Mouse (Mus musculus) left cerebral cortex, adult 2 months (tissue): ENCODE measurements around the gene Mfap4. TPM values are rescaled to one million over a fixed set of nuclear protein-coding genes. Genes with fewer than 3 reads are reported as not detected.
A peak's percentile ranks its signal among the peaks of the same experiment; 100 is the strongest.

Experiments used
- DNase-seq, 2 experiments: peaks; one replicate each; pipeline ENCODE4 v3.0.0; 2021 to 2022; ENCODE audit warnings: low spot score in 2 of 2, mixed read lengths in 1 of 2; ENCODE audit errors: extremely low spot score in 1 of 2
- H3K27ac ChIP-seq: fragments of 200-600 bp; 2 replicates; pipeline ENCODE4 v1.8.1; 2022
- H3K4me3 ChIP-seq: fragments of 200-600 bp; 2 replicates; pipeline ENCODE4 v1.8.1; 2022
- CTCF ChIP-seq: fragments of 200-600 bp; IDR thresholded peaks from 2 replicates; pipeline ENCODE4 v1.8.1; 2022; ENCODE audit warnings: antibody characterized with exemption, mild to moderate bottlenecking, moderate library complexity
- intact Hi-C: fragments of 180-260 bp; cut with DNase I; formaldehyde crosslinking; loops from one replicate; pipeline ENCODE4 v1.15.1; 2025
- total RNA-seq, 2 experiments: library from RNA; stranded (reverse); gene quantifications; 2 replicates each; pipeline ENCODE4 v1.2.3; 2021

Mfap4 gene
- total RNA-seq, 2 experiments from 2014 or later = 2.5 to 2.7 TPM

- TF ChIP-seq CTCF = no peak
- H3K27ac ChIP-seq = no peak overlapping the region
- no peak overlapping the region for H3K4me3 ChIP-seq
- intact Hi-C loops = no loop called here
- DNase-seq = no peak
Observed at GRCm38 (mm10) chr11:61495528-61495927, 10.3 kb downstream of the Mfap4 start.

GRCm38 (mm10) chr11:61497490-61497889 lies 12.3 kb downstream of the Mfap4 start:
- no peak for TF ChIP-seq CTCF
- Histone ChIP-seq H3K27ac (no peak overlapping the region), H3K4me3 (no peak overlapping the region)
- DNase-seq = no peak
- intact Hi-C loops = no loop called here

- no peak for DNase-seq
- H3K27ac ChIP-seq = no peak overlapping the region; the same call in 1 of the 2 replicates
- intact Hi-C loops = no loop called here
Observed at GRCm38 (mm10) chr11:61498736-61499504, 13.7 kb downstream of the Mfap4 start.

GRCm38 (mm10) chr11:61503933-61504332 lies 18.7 kb downstream of the Mfap4 start:
- Histone ChIP-seq H3K27ac (peak overlapping the region; percentile 97), H3K4me3 (no peak overlapping the region; the same call in 1 of the 2 replicates)
- intact Hi-C loops = loop anchor here (1.0 to 10.0 kb wide), 5 partner anchors 89 to 399 kb away; no protein-coding TSS in a partner anchor
- DNase-seq = no peak
- no peak for TF ChIP-seq CTCF

More at GRCm38 (mm10) chr11:61498736-61499504, 13.7 kb downstream of the Mfap4 start:
- H3K4me3 ChIP-seq = no peak overlapping the region
- TF ChIP-seq CTCF = no peak

- peak; percentile 91 for TF ChIP-seq CTCF
- intact Hi-C loops = loop anchor here (1.0 to 10.0 kb wide), 7 partner anchors 73 to 400 kb away; partner anchors contain the start of gene Epn2
- Histone ChIP-seq H3K4me3 (peak within 1 kb of the TSS; percentile 90), H3K27ac (peak within 1 kb of the TSS; percentile 97)
- DNase-seq = peak; percentile 96 to 97
Observed at GRCm38 (mm10) chr11:61504713-61505257, 19.6 kb downstream of the Mfap4 start, which contains the start of gene B9d1. Gene B9d1, plus strand, starts transcription at chr11:61505144.

- intact Hi-C loops = loop anchor here (5.0 kb wide), 1 partner anchor 197 kb away; no protein-coding TSS in a partner anchor
- no peak for DNase-seq
- no peak overlapping the region for H3K27ac ChIP-seq
- peak; percentile 60 for TF ChIP-seq CTCF
- no peak overlapping the region for H3K4me3 ChIP-seq
Observed at GRCm38 (mm10) chr11:61514953-61515352, 29.7 kb downstream of the Mfap4 start.

- H3K27ac ChIP-seq = no peak overlapping the region; the same call in 1 of the 2 replicates
- H3K4me3 ChIP-seq = no peak overlapping the region
- no peak for DNase-seq
- intact Hi-C loops = no loop called here
- no peak for TF ChIP-seq CTCF
Observed at GRCm38 (mm10) chr11:61517971-61518370, 32.7 kb downstream of the Mfap4 start.

- H3K27ac ChIP-seq = no peak overlapping the region
- H3K4me3 ChIP-seq = no peak overlapping the region
- intact Hi-C loops = no loop called here
- no peak for DNase-seq
- TF ChIP-seq CTCF = no peak
Observed at GRCm38 (mm10) chr11:61518871-61519270, 33.6 kb downstream of the Mfap4 start.

GRCm38 (mm10) chr11:61519484-61520107 lies 34.4 kb downstream of the Mfap4 start:
- DNase-seq = no peak
- intact Hi-C loops = no loop called here
- Histone ChIP-seq H3K4me3 (no peak overlapping the region), H3K27ac (no peak overlapping the region)
- no peak for TF ChIP-seq CTCF

- no peak for DNase-seq
- Histone ChIP-seq H3K27ac (peak overlapping the region; percentile 50), H3K4me3 (no peak overlapping the region)
- TF ChIP-seq CTCF = no peak
- intact Hi-C loops = no loop called here
Observed at GRCm38 (mm10) chr11:61526872-61527271, 41.6 kb downstream of the Mfap4 start.

GRCm38 (mm10) chr11:61529268-61529713 lies 44.1 kb downstream of the Mfap4 start:
- intact Hi-C loops = no loop called here
- no peak for DNase-seq
- Histone ChIP-seq H3K4me3 (no peak overlapping the region), H3K27ac (peak overlapping the region; percentile 81)
- no peak; the same call in 1 of the 2 replicates for TF ChIP-seq CTCF

- Histone ChIP-seq H3K27ac (peak overlapping the region; percentile 3; the same call in 1 of the 2 replicates), H3K4me3 (no peak overlapping the region)
- intact Hi-C loops = loop anchor here (5.0 kb wide), 1 partner anchor 44 kb away; the partner anchor contains the start of gene Epn2
- no peak for TF ChIP-seq CTCF
- DNase-seq = no peak
Observed at GRCm38 (mm10) chr11:61532820-61533219, 47.6 kb downstream of the Mfap4 start.
